Mouse (Mus musculus) layer of hippocampus, postnatal 14 days (tissue): ENCODE measurements at regions not wholly inside any gene's neighbourhood (a gene's known extent, or its start where the extent isn't known, plus 50 kb on each side); places are given as distances from the start of the nearest gene placed in this dataset.

ENCODE experiments used
- DNase-seq, 2 experiments: peaks; one replicate each; pipeline ENCODE4 v3.0.0; 2021 to 2022; ENCODE audit warnings: low spot score in 2 of 2, mixed read lengths in 1 of 2

GRCm38 (mm10) chrX:14273628-14274337 lies 62.8 kb downstream of the H2al1n start:
- peak in 1 of 2 experiments; percentile 25 for DNase-seq

- DNase-seq: no peak
Observed at GRCm38 (mm10) chrX:14279312-14279711, 68.4 kb downstream of the H2al1n start.

GRCm38 (mm10) chrX:14279736-14280135 lies 68.8 kb downstream of the H2al1n start:
- no peak for DNase-seq

GRCm38 (mm10) chrX:14294890-14295289 lies 83.9 kb downstream of the H2al1n start:
- DNase-seq: no peak

- DNase-seq: no peak
Observed at GRCm38 (mm10) chrX:14302125-14302524, 91.2 kb downstream of the H2al1n start.

- no peak for DNase-seq
Observed at GRCm38 (mm10) chrX:14312746-14313145, 101.8 kb downstream of the H2al1n start.

- no peak for DNase-seq
Observed at GRCm38 (mm10) chrX:14352416-14352815, 141.5 kb downstream of the H2al1n start.

- DNase-seq: no peak
Observed at GRCm38 (mm10) chrX:14353366-14353765, 142.4 kb downstream of the H2al1n start.

GRCm38 (mm10) chrX:14356466-14357030 lies 145.6 kb downstream of the H2al1n start:
- DNase-seq: no peak
